Mouse (Mus musculus) forebrain, postnatal 0 days (tissue): Measurements from ENCODE around the gene Mat2b. TPM values are rescaled to one million over a fixed set of nuclear protein-coding genes. Genes with fewer than 3 reads are reported as not detected.

Experiments used
- ATAC-seq: fragments of 200-750 bp; cut with Nextera tagmentation; 2 replicates; pipeline ENCODE4 v1.8.0; 2017; ENCODE audit warnings: mild to moderate bottlenecking, moderate library complexity
- DNase-seq: peaks from one replicate; pipeline ENCODE4 v3.0.0-alpha.2; 2015
- H3K27ac ChIP-seq: fragments of 300-500 bp; sonication (generic); 2 replicates; pipeline ENCODE4 v1.5.1; 2014; ENCODE audit warnings: low read depth, mild to moderate bottlenecking, antibody characterized with exemption, low read length, moderate library complexity, mixed read lengths
- H3K27me3 ChIP-seq: fragments of 300-500 bp; sonication (generic); 2 replicates; pipeline ENCODE4 v1.6.1; 2014; ENCODE audit warnings: mild to moderate bottlenecking, low read length, mixed read lengths; ENCODE audit not compliant: insufficient read depth
- H3K36me3 ChIP-seq: fragments of 300-500 bp; sonication (generic); 2 replicates; pipeline ENCODE4 v1.6.1; 2014; ENCODE audit warnings: mild to moderate bottlenecking, moderate library complexity; ENCODE audit not compliant: insufficient read depth
- H3K4me1 ChIP-seq: fragments of 300-500 bp; sonication (generic); 2 replicates; pipeline ENCODE4 v1.6.1; 2014; ENCODE audit warnings: antibody characterized with exemption; ENCODE audit not compliant: insufficient read depth
- H3K4me2 ChIP-seq: fragments of 300-500 bp; sonication (generic); 2 replicates; pipeline ENCODE4 v1.6.1; 2014; ENCODE audit warnings: low read depth, mild to moderate bottlenecking, moderate library complexity
- H3K4me3 ChIP-seq: fragments of 300-500 bp; sonication (generic); 2 replicates; pipeline ENCODE4 v1.5.1; 2014; ENCODE audit warnings: low read depth, low read length, mixed read lengths
- H3K9ac ChIP-seq: fragments of 300-500 bp; sonication (generic); 2 replicates; pipeline ENCODE4 v1.6.1; 2014; ENCODE audit warnings: mild to moderate bottlenecking
- H3K9me3 ChIP-seq: fragments of 300-500 bp; sonication (generic); 2 replicates; pipeline ENCODE4 v1.6.1; 2016; ENCODE audit warnings: low read length
- CTCF ChIP-seq: sonication (generic); IDR thresholded peaks from 2 replicates; pipeline ENCODE4 v1.5.1; 2016; ENCODE audit warnings: antibody characterized with exemption, control low read depth, low read depth
- WGBS: fragments of 180-500 bp; shearing (Covaris S2); extraction: QIAGEN DNeasy Blood & Tissue Kit; methylation state at CpG from one replicate; pipeline ENCODE4 v1.1.7; 2014; 5-methylcytosine and 5-hydroxymethylcytosine counted together
- polyA plus RNA-seq: library from polyadenylated mRNA; unstranded; fragments of >200 nt; fragmentation: Nextera tagmentation; extraction: Ambion mirVana; gene quantifications from 2 replicates; pipeline ENCODE4 v1.2.1, GENCODE M21; 2015
- total RNA-seq: library from RNA; depleted of rRNA; stranded (reverse); fragments of >200 nt; gene quantifications from 2 replicates; pipeline ENCODE4 v1.2.3, GENCODE M21; 2014; rRNA removed

The Mat2b gene
- total and polyA plus RNA-seq, 2 experiments from 2014 or later: 59.6 to 61.6 TPM

- Histone ChIP-seq H3K4me2 (no peak overlapping the region), H3K4me3 (no peak overlapping the region), H3K9ac (no peak overlapping the region), H3K27ac (no peak overlapping the region), H3K4me1 (no peaks in the 10 kb centered on the region), H3K27me3 (no peaks in the 10 kb centered on the region), H3K9me3 (no peaks in the 10 kb centered on the region), H3K36me3 (no peaks in the 10 kb centered on the region)
- TF ChIP-seq CTCF: no peak
- DNase-seq (no peak), ATAC-seq (no peak)
- WGBS: 47% methylated on average over 8 of the region's 8 CpGs
Measured at GRCm38 (mm10) chr11:40649726-40650445, 45.1 kb downstream of the Mat2b start.

DNA sequence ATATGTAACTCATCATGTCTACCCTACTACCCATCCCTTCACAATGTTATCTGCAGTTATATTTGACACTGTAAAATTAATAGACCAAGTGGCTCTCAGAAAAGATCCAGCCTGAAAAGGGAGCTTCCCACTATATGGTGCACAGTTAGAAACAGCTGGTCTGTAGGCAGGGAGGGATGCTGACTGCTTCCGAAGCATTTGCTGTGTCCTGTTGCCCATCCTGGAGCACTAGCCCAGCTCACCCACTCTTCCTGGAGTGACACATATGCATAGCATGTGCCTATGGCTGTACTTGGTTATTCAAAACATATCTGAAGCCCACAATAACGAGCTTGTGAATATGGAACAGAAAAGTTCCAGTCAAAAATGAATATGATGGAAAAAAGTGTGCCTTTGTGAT is 47.8 kb downstream of the Mat2b start:
- no peak for TF ChIP-seq CTCF
- Histone ChIP-seq H3K4me3 (no peak overlapping the region), H3K27ac (no peak overlapping the region), H3K4me1 (no peaks in the 10 kb centered on the region), H3K36me3 (no peaks in the 10 kb centered on the region), H3K9ac (no peak overlapping the region), H3K27me3 (no peaks in the 10 kb centered on the region), H3K9me3 (no peaks in the 10 kb centered on the region), H3K4me2 (no peak overlapping the region)
- WGBS: 70% methylated on average over 2 of the region's 2 CpGs
- DNase-seq (no peak), ATAC-seq (no peak)

Other genes with a start within 250 kb of the Mat2b start
- 3.0 and 6.4 TPM in 2 replicates for gene Hmmr, start 38.2 kb upstream of the Mat2b start, total RNA-seq
- gene Hmmr, start 38.2 kb upstream of the Mat2b start, polyA plus RNA-seq: 4.3 and 4.6 TPM in 2 replicates
- gene Nudcd2, start 38.5 kb upstream of the Mat2b start, total RNA-seq: 29.0 and 29.5 TPM in 2 replicates
- gene Nudcd2, start 38.5 kb upstream of the Mat2b start, polyA plus RNA-seq: 50.5 and 56.3 TPM in 2 replicates
- 52.0 and 54.2 TPM in 2 replicates for gene Ccng1, start 60.1 kb upstream of the Mat2b start, total RNA-seq
- 25.9 and 28.6 TPM in 2 replicates for gene Ccng1, start 60.1 kb upstream of the Mat2b start, polyA plus RNA-seq